Mouse (Mus musculus): ENCODE data around the gene 1700123O20Rik. TPM values are rescaled to one million over a fixed set of nuclear protein-coding genes. Genes with fewer than 3 reads are reported as not detected.

Gene 1700123O20Rik
- total and polyA plus RNA-seq, 2 experiments from 2014 or later, result 29.6 to 67.7 TPM

DNA sequence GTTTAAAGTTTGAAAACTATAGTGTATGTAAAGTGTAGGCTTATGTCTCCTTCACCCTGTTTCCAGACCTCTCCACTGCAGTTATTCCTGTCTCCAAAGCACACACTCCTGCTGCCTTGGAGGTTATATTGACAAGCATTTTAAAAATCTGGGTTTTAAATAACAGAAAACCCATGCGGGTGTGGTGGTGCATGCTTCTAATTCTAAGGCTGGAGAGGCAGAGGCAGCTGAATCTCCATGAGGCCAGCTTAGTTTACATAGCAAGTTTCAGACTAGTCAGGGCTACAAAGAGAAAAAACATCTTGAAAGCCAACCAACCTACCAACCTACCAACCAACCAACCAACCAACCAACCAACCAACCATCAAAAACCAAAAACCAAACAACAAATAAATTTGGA lies 29.4 kb downstream of the 1700123O20Rik start:
- ATAC-seq, result no peak
- TF ChIP-seq CTCF (IDR thresholded peaks at IDR 0.05; ENCODE audit: low read depth), result no peak
- no peaks in the 10 kb centered on the region for H3K9me3 ChIP-seq (ENCODE audit: low read length)
- WGBS, result 57% methylated on average over 1 of the region's 1 CpGs
- H3K9ac ChIP-seq (replicated peaks; ENCODE audit: low read length), result no peak overlapping the region
- H3K27ac ChIP-seq, result no peak overlapping the region; the same call in 1 of the 2 replicates
- H3K36me3 ChIP-seq (ENCODE audit: insufficient read depth, low read length), result no peaks in the 10 kb centered on the region
- H3K27me3 ChIP-seq (ENCODE audit: insufficient read depth, low read length), result no peaks in the 10 kb centered on the region
- H3K4me2 ChIP-seq (ENCODE audit: low read depth, low read length), result no peak overlapping the region
- no peaks in the 10 kb centered on the region for H3K4me1 ChIP-seq (ENCODE audit: insufficient read depth, low read length)
- DNase-seq (ENCODE audit: low spot score), result no peak
- no peak overlapping the region for H3K4me3 ChIP-seq (ENCODE audit: low read length)

DNA sequence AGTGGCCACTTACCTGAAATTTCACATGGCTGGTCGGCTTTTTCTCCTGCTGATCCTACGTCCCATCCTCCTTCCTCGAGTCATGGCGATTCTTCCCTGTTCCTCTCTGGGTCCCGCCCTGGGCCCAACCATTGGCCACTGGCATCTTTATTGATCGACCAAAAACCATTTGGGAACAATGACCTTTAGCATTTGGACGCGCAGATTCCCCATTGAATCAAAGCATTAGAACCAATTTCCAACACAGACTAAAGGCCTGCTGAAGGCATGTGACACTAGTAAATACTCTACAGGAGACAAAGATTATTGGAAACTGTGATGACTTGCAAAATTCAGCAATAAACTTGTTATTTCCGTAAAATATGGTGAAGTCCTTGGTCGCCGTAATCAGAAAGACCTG lies 34.0 kb downstream of the 1700123O20Rik start:
- ATAC-seq, result no peak
- WGBS, result 93% methylated on average over 11 of the region's 11 CpGs

DNA sequence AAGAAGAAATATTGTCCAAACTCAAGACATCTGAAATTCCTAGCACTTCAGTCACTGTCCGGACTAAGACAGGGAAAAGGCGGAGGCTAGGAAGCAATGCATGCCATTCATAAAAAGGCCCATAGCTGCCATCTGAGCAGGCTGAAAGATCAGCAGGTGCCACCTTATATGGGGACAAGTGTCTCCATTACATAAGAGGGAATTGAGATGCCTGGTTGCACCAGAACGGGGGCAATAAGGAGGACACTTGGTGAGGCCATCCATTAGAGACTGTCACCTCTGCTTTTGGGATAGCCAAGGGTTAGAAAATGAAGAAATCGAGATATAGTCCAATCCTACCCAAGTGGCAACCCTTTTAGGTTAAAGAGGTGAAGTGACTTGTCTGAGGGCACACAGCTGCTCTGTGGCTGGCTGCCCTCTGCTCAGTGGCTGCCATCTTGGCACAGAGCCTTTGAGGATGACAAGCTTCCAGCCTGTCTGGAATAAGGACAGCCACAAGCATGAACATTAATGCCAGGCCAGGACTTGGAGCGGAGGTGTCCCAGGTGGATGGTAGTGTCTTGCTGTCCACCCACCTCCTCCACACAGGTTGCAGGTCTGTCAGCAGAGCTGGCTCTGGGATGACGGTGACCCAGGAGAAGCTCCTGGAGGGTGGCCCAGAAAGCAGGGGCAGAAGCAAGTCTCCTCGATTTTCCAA lies 34.8 kb downstream of the 1700123O20Rik start:
- no peak overlapping the region for H3K4me2 ChIP-seq (ENCODE audit: low read depth, low read length)
- DNase-seq (ENCODE audit: low spot score), result peak; percentile 18
- 86% methylated on average over 7 of the region's 7 CpGs for whole genome bisulfite sequencing
- H3K9me3 ChIP-seq (ENCODE audit: low read length), result no peaks in the 10 kb centered on the region
- H3K4me1 ChIP-seq (ENCODE audit: insufficient read depth, low read length), result no peaks in the 10 kb centered on the region
- no peak overlapping the region for H3K27ac ChIP-seq
- no peak overlapping the region for H3K4me3 ChIP-seq (ENCODE audit: low read length)
- no peaks in the 10 kb centered on the region for H3K27me3 ChIP-seq (ENCODE audit: insufficient read depth, low read length)
- no peak for TF ChIP-seq CTCF (IDR thresholded peaks at IDR 0.05; ENCODE audit: low read depth)
- H3K36me3 ChIP-seq (ENCODE audit: insufficient read depth, low read length), result 0 out of 2 replicates have a peak, but pooled peaks cover 8% of the 10 kb centered on the region
- H3K9ac ChIP-seq (replicated peaks; ENCODE audit: low read length), result no peak overlapping the region
- ATAC-seq, result no peak

More for the DNA sequence above, 34.0 kb downstream of the 1700123O20Rik start:
- DNase-seq (ENCODE audit: low spot score), result no peak
- Histone ChIP-seq H3K9ac (replicated peaks; ENCODE audit: low read length) (no peak overlapping the region), H3K27ac (no peak overlapping the region), H3K36me3 (ENCODE audit: insufficient read depth, low read length) (0 out of 2 replicates have a peak, but pooled peaks cover 8% of the 10 kb centered on the region), H3K4me3 (ENCODE audit: low read length) (no peak overlapping the region), H3K4me1 (ENCODE audit: insufficient read depth, low read length) (no peaks in the 10 kb centered on the region), H3K27me3 (ENCODE audit: insufficient read depth, low read length) (no peaks in the 10 kb centered on the region), H3K4me2 (ENCODE audit: low read depth, low read length) (no peak overlapping the region), H3K9me3 (ENCODE audit: low read length) (no peaks in the 10 kb centered on the region)
- TF ChIP-seq CTCF (IDR thresholded peaks at IDR 0.05; ENCODE audit: low read depth), result no peak

DNA sequence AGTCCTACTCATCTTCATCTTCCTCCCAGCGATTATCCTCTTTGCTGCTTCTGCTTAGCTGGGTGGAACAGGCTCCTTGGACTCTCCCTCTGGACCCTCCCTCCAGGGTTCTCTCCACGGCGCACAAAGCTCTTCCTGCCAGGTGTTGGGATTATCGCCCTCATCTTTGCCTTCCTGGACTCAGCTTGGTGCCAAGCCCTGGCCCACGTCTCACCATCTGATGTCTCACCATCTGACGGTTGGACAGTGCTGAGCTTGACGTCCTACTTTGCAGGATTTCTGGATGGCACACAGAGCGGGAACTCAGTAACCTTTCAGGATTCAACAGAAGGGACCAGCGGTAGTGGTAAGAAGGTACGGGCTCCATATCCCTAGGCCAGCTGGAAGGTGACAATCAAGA lies 35.7 kb downstream of the 1700123O20Rik start:
- TF ChIP-seq CTCF (IDR thresholded peaks at IDR 0.05; ENCODE audit: low read depth), result no peak
- no peak overlapping the region for H3K27ac ChIP-seq
- 70% methylated on average over 10 of the region's 10 CpGs for WGBS
- H3K4me1 ChIP-seq (ENCODE audit: insufficient read depth, low read length), result no peaks in the 10 kb centered on the region
- no peak for ATAC-seq
- 0 out of 2 replicates have a peak, but pooled peaks cover 8% of the 10 kb centered on the region for H3K36me3 ChIP-seq (ENCODE audit: insufficient read depth, low read length)
- no peak overlapping the region for H3K4me3 ChIP-seq (ENCODE audit: low read length)
- H3K9ac ChIP-seq (replicated peaks; ENCODE audit: low read length), result no peak overlapping the region
- H3K27me3 ChIP-seq (ENCODE audit: insufficient read depth, low read length), result no peaks in the 10 kb centered on the region
- no peak overlapping the region for H3K4me2 ChIP-seq (ENCODE audit: low read depth, low read length)
- DNase-seq (ENCODE audit: low spot score), result no peak
- no peaks in the 10 kb centered on the region for H3K9me3 ChIP-seq (ENCODE audit: low read length)

DNA sequence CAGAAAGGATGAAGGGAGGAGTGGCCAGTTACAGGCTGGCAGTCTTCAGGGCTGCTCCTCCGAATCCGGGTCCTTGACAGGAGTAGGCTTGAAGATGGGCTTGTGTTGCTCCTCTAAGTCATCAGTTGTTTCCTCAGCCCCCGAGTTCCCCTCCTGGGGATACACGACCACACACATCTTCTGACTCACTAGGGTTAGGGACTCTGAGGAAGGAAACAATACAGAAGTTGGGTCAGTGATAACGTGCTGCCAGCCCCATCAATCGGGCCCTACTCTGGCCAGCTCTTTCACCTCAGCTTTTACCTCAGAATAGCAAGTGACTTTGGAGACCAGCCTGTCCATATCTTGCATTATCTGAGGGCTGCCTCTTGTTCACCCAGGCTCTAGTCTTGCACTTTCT lies 38.0 kb downstream of the 1700123O20Rik start:
- H3K4me3 ChIP-seq (ENCODE audit: low read length), result no peak overlapping the region
- no peak for ATAC-seq
- H3K27me3 ChIP-seq (ENCODE audit: insufficient read depth, low read length), result no peaks in the 10 kb centered on the region
- no peak overlapping the region for H3K9ac ChIP-seq (replicated peaks; ENCODE audit: low read length)
- no peaks in the 10 kb centered on the region for H3K4me1 ChIP-seq (ENCODE audit: insufficient read depth, low read length)
- H3K4me2 ChIP-seq (ENCODE audit: low read depth, low read length), result no peak overlapping the region
- H3K36me3 ChIP-seq (ENCODE audit: insufficient read depth, low read length), result 0 out of 2 replicates have a peak, but pooled peaks cover 8% of the 10 kb centered on the region
- 83% methylated on average over 6 of the region's 6 CpGs for WGBS
- no peak for DNase-seq (ENCODE audit: low spot score)
- TF ChIP-seq CTCF (IDR thresholded peaks at IDR 0.05; ENCODE audit: low read depth), result no peak
- no peaks in the 10 kb centered on the region for H3K9me3 ChIP-seq (ENCODE audit: low read length)
- H3K27ac ChIP-seq, result no peak overlapping the region

DNA sequence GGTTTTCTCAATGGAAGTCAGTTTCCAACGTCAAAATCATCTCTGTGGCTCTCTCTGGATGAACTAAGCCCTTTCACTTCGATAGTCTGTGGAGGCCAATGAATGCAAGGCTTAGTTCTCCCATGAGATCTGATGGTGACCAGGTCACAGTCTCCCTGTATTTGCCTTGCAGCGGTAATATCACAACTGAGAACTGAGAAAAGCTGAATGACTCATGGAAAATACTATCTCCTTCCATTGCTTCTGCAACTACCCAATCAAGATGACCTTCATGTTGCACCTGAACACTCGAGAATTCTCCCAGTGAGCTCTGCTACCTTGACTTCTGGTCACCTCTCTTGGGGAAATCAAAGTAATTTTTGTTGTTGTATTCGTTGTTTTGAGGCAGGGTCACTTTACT lies 41.5 kb downstream of the 1700123O20Rik start:
- H3K4me1 ChIP-seq (ENCODE audit: insufficient read depth, low read length), result no peaks in the 10 kb centered on the region
- no peaks in the 10 kb centered on the region for H3K27me3 ChIP-seq (ENCODE audit: insufficient read depth, low read length)
- 0 out of 2 replicates have a peak, but pooled peaks cover 8% of the 10 kb centered on the region for H3K36me3 ChIP-seq (ENCODE audit: insufficient read depth, low read length)
- H3K27ac ChIP-seq, result no peak overlapping the region
- DNase-seq (ENCODE audit: low spot score), result no peak
- H3K9me3 ChIP-seq (ENCODE audit: low read length), result no peaks in the 10 kb centered on the region
- WGBS, result 82% methylated on average over 5 of the region's 5 CpGs
- no peak overlapping the region for H3K4me3 ChIP-seq (ENCODE audit: low read length)
- H3K9ac ChIP-seq (replicated peaks; ENCODE audit: low read length), result no peak overlapping the region
- no peak for ATAC-seq
- no peak for TF ChIP-seq CTCF (IDR thresholded peaks at IDR 0.05; ENCODE audit: low read depth)
- no peak overlapping the region for H3K4me2 ChIP-seq (ENCODE audit: low read depth, low read length)
